Mouse (Mus musculus): ENCODE measurements around the gene Cops4. TPM values are rescaled to one million over a fixed set of nuclear protein-coding genes. Genes with fewer than 3 reads are reported as not detected.

Gene Cops4
- polyA plus RNA-seq, 1 experiment from 2014 or later = 236 TPM

GRCm38 (mm10) chr5:100549311-100549710, 31.2 kb downstream of the Cops4 start:
- Histone ChIP-seq H3K27me3 (replicated peaks; ENCODE audit: low read depth, poor library complexity, severe bottlenecking) (no peaks in the 10 kb centered on the region), H3K4me1 (no peaks in the 10 kb centered on the region), H3K4me3 (no peak overlapping the region), H3K36me3 (replicated peaks) (peaks cover 60% of the 10 kb centered on the region), H3K9me3 (no peaks in the 10 kb centered on the region), H3K27ac (replicated peaks) (no peak overlapping the region)
- 93% methylated on average over 4 of the region's 4 CpGs for WGBS
- no peak for DNase-seq (ENCODE audit: low spot score)

GRCm38 (mm10) chr5:100550151-100550550, 32.0 kb downstream of the Cops4 start:
- Histone ChIP-seq H3K36me3 (replicated peaks) (peaks cover 52% of the 10 kb centered on the region), H3K4me3 (no peak overlapping the region), H3K9me3 (no peaks in the 10 kb centered on the region), H3K27ac (replicated peaks) (no peak overlapping the region), H3K4me1 (no peaks in the 10 kb centered on the region), H3K27me3 (replicated peaks; ENCODE audit: low read depth, poor library complexity, severe bottlenecking) (no peaks in the 10 kb centered on the region)
- 90% methylated on average over 1 of the region's 1 CpGs for WGBS
- DNase-seq (ENCODE audit: low spot score) = no peak

- Histone ChIP-seq H3K27me3 (replicated peaks; ENCODE audit: low read depth, poor library complexity, severe bottlenecking) (no peaks in the 10 kb centered on the region), H3K27ac (replicated peaks) (no peak overlapping the region), H3K4me3 (no peak overlapping the region), H3K36me3 (replicated peaks) (peaks cover 34% of the 10 kb centered on the region), H3K4me1 (no peaks in the 10 kb centered on the region), H3K9me3 (no peaks in the 10 kb centered on the region)
- WGBS = 73% methylated on average over 2 of the region's 2 CpGs
- DNase-seq (ENCODE audit: low spot score) = no peak
Observed at GRCm38 (mm10) chr5:100551952-100552351, 33.8 kb downstream of the Cops4 start.

GRCm38 (mm10) chr5:100553426-100553825, 35.3 kb downstream of the Cops4 start:
- 75% methylated on average over 8 of the region's 8 CpGs for WGBS
- Histone ChIP-seq H3K27me3 (replicated peaks; ENCODE audit: low read depth, poor library complexity, severe bottlenecking) (no peaks in the 10 kb centered on the region), H3K4me1 (no peaks in the 10 kb centered on the region), H3K4me3 (no peak overlapping the region), H3K27ac (replicated peaks) (no peak overlapping the region), H3K9me3 (no peaks in the 10 kb centered on the region), H3K36me3 (replicated peaks) (peaks cover 19% of the 10 kb centered on the region)
- DNase-seq (ENCODE audit: low spot score) = no peak

- no peaks in the 10 kb centered on the region for H3K27me3 ChIP-seq (replicated peaks; ENCODE audit: low read depth, poor library complexity, severe bottlenecking)
- no peak overlapping the region for H3K27ac ChIP-seq (replicated peaks)
- no peaks in the 10 kb centered on the region for H3K36me3 ChIP-seq (replicated peaks)
- H3K4me3 ChIP-seq = no peak overlapping the region
- no peaks in the 10 kb centered on the region for H3K9me3 ChIP-seq
- H3K4me1 ChIP-seq = no peaks in the 10 kb centered on the region
- DNase-seq (ENCODE audit: low spot score) = no peak
- WGBS = 89% methylated on average over 14 of the region's 14 CpGs
Observed at GRCm38 (mm10) chr5:100557019-100557418, 38.9 kb downstream of the Cops4 start.

GRCm38 (mm10) chr5:100557537-100557936, 39.4 kb downstream of the Cops4 start:
- no peaks in the 10 kb centered on the region for H3K27me3 ChIP-seq (replicated peaks; ENCODE audit: low read depth, poor library complexity, severe bottlenecking)
- H3K4me1 ChIP-seq = no peaks in the 10 kb centered on the region
- no peak for DNase-seq (ENCODE audit: low spot score)
- H3K4me3 ChIP-seq = no peak overlapping the region
- WGBS = 69% methylated on average over 9 of the region's 9 CpGs
- no peak overlapping the region for H3K27ac ChIP-seq (replicated peaks)
- H3K36me3 ChIP-seq (replicated peaks) = no peaks in the 10 kb centered on the region
- no peaks in the 10 kb centered on the region for H3K9me3 ChIP-seq

GRCm38 (mm10) chr5:100558783-100559182, 40.7 kb downstream of the Cops4 start:
- Histone ChIP-seq H3K4me3 (no peak overlapping the region), H3K27ac (replicated peaks) (no peak overlapping the region), H3K27me3 (replicated peaks; ENCODE audit: low read depth, poor library complexity, severe bottlenecking) (no peaks in the 10 kb centered on the region), H3K9me3 (no peaks in the 10 kb centered on the region), H3K4me1 (no peaks in the 10 kb centered on the region), H3K36me3 (replicated peaks) (no peaks in the 10 kb centered on the region)
- 84% methylated on average over 3 of the region's 3 CpGs for WGBS
- DNase-seq (ENCODE audit: low spot score) = no peak

- no peak overlapping the region for H3K4me3 ChIP-seq
- no peaks in the 10 kb centered on the region for H3K9me3 ChIP-seq
- H3K27ac ChIP-seq (replicated peaks) = no peak overlapping the region
- WGBS = 94% methylated on average over 7 of the region's 7 CpGs
- no peaks in the 10 kb centered on the region for H3K36me3 ChIP-seq (replicated peaks)
- H3K27me3 ChIP-seq (replicated peaks; ENCODE audit: low read depth, poor library complexity, severe bottlenecking) = no peaks in the 10 kb centered on the region
- H3K4me1 ChIP-seq = no peaks in the 10 kb centered on the region
- DNase-seq (ENCODE audit: low spot score) = no peak
Observed at GRCm38 (mm10) chr5:100559357-100559756, 41.2 kb downstream of the Cops4 start.

GRCm38 (mm10) chr5:100562702-100563101, 44.6 kb downstream of the Cops4 start:
- Histone ChIP-seq H3K9me3 (no peaks in the 10 kb centered on the region), H3K27ac (replicated peaks) (no peak overlapping the region), H3K4me1 (no peaks in the 10 kb centered on the region), H3K27me3 (replicated peaks; ENCODE audit: low read depth, poor library complexity, severe bottlenecking) (no peaks in the 10 kb centered on the region), H3K4me3 (no peak overlapping the region), H3K36me3 (replicated peaks) (no peaks in the 10 kb centered on the region)
- 84% methylated on average over 9 of the region's 9 CpGs for WGBS
- no peak for DNase-seq (ENCODE audit: low spot score)

- H3K27ac ChIP-seq (replicated peaks) = no peak overlapping the region
- H3K4me3 ChIP-seq = no peak overlapping the region
- DNase-seq (ENCODE audit: low spot score) = no peak
- no peaks in the 10 kb centered on the region for H3K36me3 ChIP-seq (replicated peaks)
- no peaks in the 10 kb centered on the region for H3K9me3 ChIP-seq
- no peaks in the 10 kb centered on the region for H3K27me3 ChIP-seq (replicated peaks; ENCODE audit: low read depth, poor library complexity, severe bottlenecking)
- peaks cover 8% of the 10 kb centered on the region; the same call in 1 of the 2 replicates for H3K4me1 ChIP-seq
- 88% methylated on average over 2 of the region's 2 CpGs for WGBS
Observed at GRCm38 (mm10) chr5:100566798-100567197, 48.7 kb downstream of the Cops4 start.

- peaks cover 8% of the 10 kb centered on the region; the same call in 1 of the 2 replicates for H3K4me1 ChIP-seq
- no peak overlapping the region for H3K4me3 ChIP-seq
- H3K27ac ChIP-seq (replicated peaks) = no peak overlapping the region
- DNase-seq (ENCODE audit: low spot score) = no peak
- no peaks in the 10 kb centered on the region for H3K36me3 ChIP-seq (replicated peaks)
- no peaks in the 10 kb centered on the region for H3K9me3 ChIP-seq
- 80% methylated on average over 13 of the region's 13 CpGs for WGBS
- no peaks in the 10 kb centered on the region for H3K27me3 ChIP-seq (replicated peaks; ENCODE audit: low read depth, poor library complexity, severe bottlenecking)
Observed at GRCm38 (mm10) chr5:100567258-100568032, 49.3 kb downstream of the Cops4 start.

GRCm38 (mm10) chr5:100568177-100568576, 50.1 kb downstream of the Cops4 start:
- no peaks in the 10 kb centered on the region for H3K36me3 ChIP-seq (replicated peaks)
- no peak overlapping the region for H3K4me3 ChIP-seq
- H3K27me3 ChIP-seq (replicated peaks; ENCODE audit: low read depth, poor library complexity, severe bottlenecking) = no peaks in the 10 kb centered on the region
- peaks cover 8% of the 10 kb centered on the region; the same call in 1 of the 2 replicates for H3K4me1 ChIP-seq
- no peaks in the 10 kb centered on the region for H3K9me3 ChIP-seq
- WGBS = 87% methylated on average over 8 of the region's 8 CpGs
- no peak overlapping the region for H3K27ac ChIP-seq (replicated peaks)
- DNase-seq (ENCODE audit: low spot score) = no peak

- H3K36me3 ChIP-seq (replicated peaks) = no peaks in the 10 kb centered on the region
- peaks cover 8% of the 10 kb centered on the region; the same call in 1 of the 2 replicates for H3K4me1 ChIP-seq
- no peak for DNase-seq (ENCODE audit: low spot score)
- H3K4me3 ChIP-seq = no peak overlapping the region
- H3K9me3 ChIP-seq = no peaks in the 10 kb centered on the region
- 87% methylated on average over 3 of the region's 3 CpGs for WGBS
- no peak overlapping the region for H3K27ac ChIP-seq (replicated peaks)
- no peaks in the 10 kb centered on the region for H3K27me3 ChIP-seq (replicated peaks; ENCODE audit: low read depth, poor library complexity, severe bottlenecking)
Observed at GRCm38 (mm10) chr5:100568802-100569201, 50.7 kb downstream of the Cops4 start.
